Mouse (Mus musculus) heart, embryonic 13.5 days (tissue): Measurements from ENCODE around the gene Fgfr2. TPM values are rescaled to one million over a fixed set of nuclear protein-coding genes. Genes with fewer than 3 reads are reported as not detected.

Experiments used
- ATAC-seq: fragments of 200-750 bp; cut with Nextera tagmentation; 2 replicates; pipeline ENCODE4 v1.8.0; 2017; ENCODE audit warnings: moderate TSS enrichment; ENCODE audit not compliant: insufficient number of reproducible peaks, low FRiP score, low TSS enrichment; ENCODE audit errors: extremely low read depth
- H3K27ac ChIP-seq: fragments of 300-500 bp; sonication (generic); replicated peaks from 2 replicates; pipeline ENCODE4 v1.5.1; 2015; ENCODE audit warnings: moderate library complexity, mild to moderate bottlenecking, inconsistent platforms
- H3K27me3 ChIP-seq: fragments of 300-500 bp; sonication (generic); replicated peaks from 2 replicates; pipeline ENCODE4 v1.6.1; 2015; ENCODE audit warnings: mild to moderate bottlenecking, inconsistent platforms
- H3K36me3 ChIP-seq: fragments of 300-500 bp; sonication (generic); 2 replicates; pipeline ENCODE4 v1.6.1; 2015; ENCODE audit warnings: mild to moderate bottlenecking, inconsistent platforms
- H3K4me1 ChIP-seq: fragments of 300-500 bp; sonication (generic); 2 replicates; pipeline ENCODE4 v1.6.1; 2015; ENCODE audit warnings: inconsistent platforms
- H3K4me2 ChIP-seq: fragments of 300-500 bp; sonication (generic); 2 replicates; pipeline ENCODE4 v1.6.1; 2015; ENCODE audit warnings: inconsistent platforms, mild to moderate bottlenecking, moderate library complexity
- H3K4me3 ChIP-seq: fragments of 300-500 bp; sonication (generic); 2 replicates; pipeline ENCODE4 v1.5.1; 2015; ENCODE audit warnings: moderate library complexity, mild to moderate bottlenecking, inconsistent platforms
- H3K9ac ChIP-seq: fragments of 300-500 bp; sonication (generic); 2 replicates; pipeline ENCODE4 v1.6.1; 2015; ENCODE audit warnings: inconsistent platforms, mild to moderate bottlenecking, moderate library complexity
- H3K9me3 ChIP-seq: fragments of 300-500 bp; sonication (generic); 2 replicates; pipeline ENCODE4 v1.6.1; 2016; ENCODE audit warnings: inconsistent platforms
- WGBS: fragments of 180-500 bp; shearing (Covaris S2); methylation state at CpG from one replicate; pipeline ENCODE4 v1.1.7; 2015; ENCODE audit warnings: mixed read lengths; 5-methylcytosine and 5-hydroxymethylcytosine counted together
- polyA plus RNA-seq: library from polyadenylated mRNA; unstranded; fragments of >200 nt; fragmentation: Nextera tagmentation; extraction: Ambion mirVana; gene quantifications from 2 replicates; pipeline ENCODE4 v1.2.1, GENCODE M21; 2015

Fgfr2 gene
- polyA plus RNA-seq, 1 experiment from 2014 or later, result 22.5 TPM

GRCm38 (mm10) chr7:133117815-133118214 is 5.3 kb downstream of the Fgfr2 start:
- 33% methylated on average over 2 of the region's 2 CpGs for WGBS
- ATAC-seq, result no peak
- peak overlapping the region; percentile 82 for H3K27ac ChIP-seq
- no peaks in the 10 kb centered on the region for H3K36me3 ChIP-seq
- H3K4me2 ChIP-seq, result peak overlapping the region; percentile 9; the same call in 1 of the 2 replicates
- H3K9me3 ChIP-seq, result no peaks in the 10 kb centered on the region
- peaks cover 82% of the 10 kb centered on the region for H3K4me1 ChIP-seq
- no peaks in the 10 kb centered on the region for H3K27me3 ChIP-seq
- no peak overlapping the region for H3K4me3 ChIP-seq
- peak overlapping the region; percentile 1; the same call in 1 of the 2 replicates for H3K9ac ChIP-seq

GRCm38 (mm10) chr7:133116542-133116941 is 6.6 kb downstream of the Fgfr2 start:
- Histone ChIP-seq H3K36me3 (no peaks in the 10 kb centered on the region), H3K27ac (peak overlapping the region; percentile 82), H3K27me3 (no peaks in the 10 kb centered on the region), H3K4me3 (0 out of 2 replicates have a peak overlapping the region, but pooled peaks have one; percentile 41), H3K4me1 (peaks cover 95% of the 10 kb centered on the region), H3K4me2 (peak overlapping the region; percentile 69), H3K9me3 (no peaks in the 10 kb centered on the region), H3K9ac (peak overlapping the region; percentile 71)
- no peak for ATAC-seq

- Histone ChIP-seq H3K9ac (peak overlapping the region; percentile 71), H3K27me3 (no peaks in the 10 kb centered on the region), H3K4me3 (peak overlapping the region; percentile 41), H3K4me2 (peak overlapping the region; percentile 69), H3K9me3 (no peaks in the 10 kb centered on the region), H3K36me3 (no peaks in the 10 kb centered on the region), H3K27ac (peak overlapping the region; percentile 82), H3K4me1 (peaks cover 99% of the 10 kb centered on the region)
- 6% methylated on average over 15 of the region's 15 CpGs for WGBS
- ATAC-seq, result no peak
Observed at GRCm38 (mm10) chr7:133115886-133116285, 7.3 kb downstream of the Fgfr2 start.

- peaks cover 98% of the 10 kb centered on the region for H3K4me1 ChIP-seq
- peak overlapping the region; percentile 82 for H3K27ac ChIP-seq
- peak overlapping the region; percentile 71 for H3K9ac ChIP-seq
- H3K4me2 ChIP-seq, result peak overlapping the region; percentile 69
- 9% methylated on average over 20 of the region's 20 CpGs for WGBS
- ATAC-seq, result no peak
- H3K9me3 ChIP-seq, result no peaks in the 10 kb centered on the region
- no peaks in the 10 kb centered on the region for H3K27me3 ChIP-seq
- H3K4me3 ChIP-seq, result peak overlapping the region; percentile 41
- H3K36me3 ChIP-seq, result no peaks in the 10 kb centered on the region
Observed at GRCm38 (mm10) chr7:133114847-133115470, 8.2 kb downstream of the Fgfr2 start.

- no peak for ATAC-seq
- 72% methylated on average over 7 of the region's 8 CpGs for WGBS
- no peak overlapping the region; the same call in 1 of the 2 replicates for H3K9ac ChIP-seq
Observed at GRCm38 (mm10) chr7:133113185-133113895, 9.8 kb downstream of the Fgfr2 start.

GRCm38 (mm10) chr7:133112351-133112831 is 10.8 kb downstream of the Fgfr2 start:
- peak overlapping the region; percentile 9; the same call in 1 of the 2 replicates for H3K4me2 ChIP-seq
- no peaks in the 10 kb centered on the region for H3K9me3 ChIP-seq
- H3K36me3 ChIP-seq, result peaks cover 4% of the 10 kb centered on the region; the same call in 1 of the 2 replicates
- WGBS, result 32% methylated on average over 6 of the region's 6 CpGs
- H3K27ac ChIP-seq, result peak overlapping the region; percentile 84
- no peak for ATAC-seq
- no peak overlapping the region for H3K4me3 ChIP-seq
- peaks cover 85% of the 10 kb centered on the region for H3K4me1 ChIP-seq
- H3K9ac ChIP-seq, result peak overlapping the region; percentile 66
- H3K27me3 ChIP-seq, result no peaks in the 10 kb centered on the region

More at GRCm38 (mm10) chr7:133113185-133113895, 9.8 kb downstream of the Fgfr2 start:
- Histone ChIP-seq H3K27me3 (no peaks in the 10 kb centered on the region), H3K4me3 (no peak overlapping the region), H3K4me1 (peaks cover 92% of the 10 kb centered on the region), H3K36me3 (peaks cover under 1% of the 10 kb centered on the region; the same call in 1 of the 2 replicates), H3K4me2 (no peak overlapping the region), H3K27ac (peak overlapping the region; percentile 84), H3K9me3 (no peaks in the 10 kb centered on the region)

GRCm38 (mm10) chr7:133109442-133109841 is 13.7 kb downstream of the Fgfr2 start:
- Histone ChIP-seq H3K4me2 (no peak overlapping the region), H3K4me3 (no peak overlapping the region), H3K27ac (no peak overlapping the region), H3K4me1 (peaks cover 73% of the 10 kb centered on the region), H3K9me3 (no peaks in the 10 kb centered on the region), H3K27me3 (no peaks in the 10 kb centered on the region), H3K36me3 (peaks cover 4% of the 10 kb centered on the region; the same call in 1 of the 2 replicates), H3K9ac (no peak overlapping the region)
- no peak for ATAC-seq
- WGBS, result 89% methylated on average over 4 of the region's 4 CpGs

- ATAC-seq, result no peak
- Histone ChIP-seq H3K27ac (no peak overlapping the region), H3K4me1 (peaks cover 71% of the 10 kb centered on the region), H3K36me3 (peaks cover 4% of the 10 kb centered on the region; the same call in 1 of the 2 replicates), H3K4me3 (no peak overlapping the region), H3K9me3 (no peaks in the 10 kb centered on the region), H3K27me3 (no peaks in the 10 kb centered on the region), H3K4me2 (no peak overlapping the region), H3K9ac (no peak overlapping the region)
- WGBS, result 79% methylated on average over 2 of the region's 2 CpGs
Observed at GRCm38 (mm10) chr7:133108695-133109094, 14.5 kb downstream of the Fgfr2 start.

GRCm38 (mm10) chr7:133102578-133102977 is 20.6 kb downstream of the Fgfr2 start:
- no peak overlapping the region for H3K9ac ChIP-seq
- ATAC-seq, result no peak
- no peak overlapping the region for H3K4me2 ChIP-seq
- H3K9me3 ChIP-seq, result no peaks in the 10 kb centered on the region
- no peak overlapping the region for H3K27ac ChIP-seq
- no peak overlapping the region for H3K4me3 ChIP-seq
- H3K36me3 ChIP-seq, result no peaks in the 10 kb centered on the region
- H3K27me3 ChIP-seq, result no peaks in the 10 kb centered on the region
- 64% methylated on average over 3 of the region's 3 CpGs for WGBS
- H3K4me1 ChIP-seq, result peaks cover 83% of the 10 kb centered on the region

- no peaks in the 10 kb centered on the region for H3K9me3 ChIP-seq
- H3K4me2 ChIP-seq, result no peak overlapping the region
- 80% methylated on average over 6 of the region's 6 CpGs for WGBS
- ATAC-seq, result no peak
- no peak overlapping the region for H3K9ac ChIP-seq
- H3K27me3 ChIP-seq, result no peaks in the 10 kb centered on the region
- H3K4me3 ChIP-seq, result no peak overlapping the region
- no peaks in the 10 kb centered on the region for H3K36me3 ChIP-seq
- 0 out of 2 replicates have a peak overlapping the region, but pooled peaks have one; percentile 2 for H3K27ac ChIP-seq
- H3K4me1 ChIP-seq, result peaks cover 76% of the 10 kb centered on the region
Observed at GRCm38 (mm10) chr7:133101070-133101469, 22.1 kb downstream of the Fgfr2 start.

- Histone ChIP-seq H3K27me3 (no peaks in the 10 kb centered on the region), H3K4me3 (no peak overlapping the region), H3K9ac (no peak overlapping the region), H3K9me3 (no peaks in the 10 kb centered on the region), H3K4me1 (peaks cover 71% of the 10 kb centered on the region), H3K36me3 (peaks cover 5% of the 10 kb centered on the region; the same call in 1 of the 2 replicates), H3K27ac (peak overlapping the region; percentile 75), H3K4me2 (peak overlapping the region; percentile 43)
- WGBS, result 65% methylated on average over 6 of the region's 6 CpGs
- ATAC-seq, result no peak
Observed at GRCm38 (mm10) chr7:133100178-133100577, 23.0 kb downstream of the Fgfr2 start.
